Mouse (Mus musculus): ENCODE results near the gene Adarb2. TPM values are rescaled to one million over a fixed set of nuclear protein-coding genes. Genes with fewer than 3 reads are reported as not detected.

The Adarb2 gene
- 23.6 and 25.7 TPM in 2 replicates for polyA plus RNA-seq (2015; fragmentation: Nextera tagmentation; extraction: Ambion mirVana)

- Histone ChIP-seq H3K27ac (replicated peaks) (peak within 1 kb of the TSS; percentile 57), H3K4me1 (replicated peaks) (peaks cover 13% of the 10 kb centered on the region), H3K4me3 (peak within 1 kb of the TSS; percentile 52), H3K36me3 (no peaks in the 10 kb centered on the region), H3K9ac (peak within 1 kb of the TSS; percentile 50), H3K9me3 (no peaks in the 10 kb centered on the region), H3K27me3 (no peaks in the 10 kb centered on the region), H3K4me2 (peak within 1 kb of the TSS; percentile 89)
- WGBS = under 1% methylated on average over 26 of the region's 26 CpGs
- ATAC-seq (ENCODE audit: low FRiP score, low read depth) = peak; percentile 93
These were observed at the start of gene Adarb2 for GRCm38 (mm10) chr13:8202681-8203476. Gene Adarb2, plus strand, starts transcription at chr13:8202866.

GRCm38 (mm10) chr13:8173800-8174199 lies 28.9 kb upstream of the Adarb2 start:
- Histone ChIP-seq H3K36me3 (no peaks in the 10 kb centered on the region), H3K27me3 (no peaks in the 10 kb centered on the region), H3K4me1 (replicated peaks) (no peaks in the 10 kb centered on the region), H3K27ac (replicated peaks) (no peak overlapping the region), H3K9me3 (no peaks in the 10 kb centered on the region), H3K9ac (no peak overlapping the region), H3K4me3 (no peak overlapping the region), H3K4me2 (no peak overlapping the region)
- ATAC-seq (ENCODE audit: low FRiP score, low read depth) = no peak; the same call in 1 of the 2 replicates
- WGBS = 73% methylated on average over 1 of the region's 1 CpGs

- no peaks in the 10 kb centered on the region for H3K36me3 ChIP-seq
- no peaks in the 10 kb centered on the region for H3K9me3 ChIP-seq
- 30% methylated on average over 7 of the region's 7 CpGs for WGBS
- ATAC-seq (ENCODE audit: low FRiP score, low read depth) = no peak
- H3K4me2 ChIP-seq = no peak overlapping the region
- no peak overlapping the region for H3K4me3 ChIP-seq
- H3K9ac ChIP-seq = no peak overlapping the region
- no peak overlapping the region for H3K27ac ChIP-seq (replicated peaks)
- no peaks in the 10 kb centered on the region for H3K27me3 ChIP-seq
- no peaks in the 10 kb centered on the region for H3K4me1 ChIP-seq (replicated peaks)
These were observed 10.7 kb upstream of the Adarb2 start for GRCm38 (mm10) chr13:8191977-8192376.

- Histone ChIP-seq H3K4me3 (no peak overlapping the region), H3K9ac (no peak overlapping the region), H3K27me3 (no peaks in the 10 kb centered on the region), H3K4me1 (replicated peaks) (peaks cover 13% of the 10 kb centered on the region; the same call in 1 of the 2 replicates), H3K4me2 (no peak overlapping the region), H3K36me3 (no peaks in the 10 kb centered on the region), H3K9me3 (no peaks in the 10 kb centered on the region), H3K27ac (replicated peaks) (no peak overlapping the region)
- 65% methylated on average over 3 of the region's 3 CpGs for WGBS
- ATAC-seq (ENCODE audit: low FRiP score, low read depth) = no peak
These were observed 3.3 kb upstream of the Adarb2 start for GRCm38 (mm10) chr13:8199186-8199880.

- ATAC-seq (ENCODE audit: low FRiP score, low read depth) = peak; percentile 61
- H3K4me1 ChIP-seq (replicated peaks) = peaks cover 13% of the 10 kb centered on the region
- peak overlapping the region; percentile 57 for H3K27ac ChIP-seq (replicated peaks)
- H3K36me3 ChIP-seq = no peaks in the 10 kb centered on the region
- peak overlapping the region; percentile 89 for H3K4me2 ChIP-seq
- H3K27me3 ChIP-seq = no peaks in the 10 kb centered on the region
- no peaks in the 10 kb centered on the region for H3K9me3 ChIP-seq
- WGBS = 1% methylated on average over 4 of the region's 4 CpGs
- peak overlapping the region; percentile 52 for H3K4me3 ChIP-seq
- peak overlapping the region; percentile 50 for H3K9ac ChIP-seq
These were observed 779 bp downstream of the Adarb2 start for GRCm38 (mm10) chr13:8203477-8203813.

GRCm38 (mm10) chr13:8207337-8207736 lies 4.7 kb downstream of the Adarb2 start:
- H3K9me3 ChIP-seq = no peaks in the 10 kb centered on the region
- peak overlapping the region; percentile 52 for H3K4me2 ChIP-seq
- WGBS = 41% methylated on average over 16 of the region's 16 CpGs
- peaks cover 16% of the 10 kb centered on the region for H3K4me1 ChIP-seq (replicated peaks)
- H3K4me3 ChIP-seq = peak overlapping the region; percentile 38
- no peaks in the 10 kb centered on the region for H3K36me3 ChIP-seq
- peak overlapping the region; percentile 69 for H3K27ac ChIP-seq (replicated peaks)
- peak; percentile 29; the same call in 1 of the 2 replicates for ATAC-seq (ENCODE audit: low FRiP score, low read depth)
- no peaks in the 10 kb centered on the region for H3K27me3 ChIP-seq
- peak overlapping the region; percentile 37; the same call in 1 of the 2 replicates for H3K9ac ChIP-seq

GRCm38 (mm10) chr13:8210776-8211175 lies 8.1 kb downstream of the Adarb2 start:
- no peak for ATAC-seq (ENCODE audit: low FRiP score, low read depth)
- WGBS = 46% methylated on average over 4 of the region's 4 CpGs

GRCm38 (mm10) chr13:8238871-8239270 lies 36.2 kb downstream of the Adarb2 start:
- Histone ChIP-seq H3K9me3 (no peaks in the 10 kb centered on the region), H3K9ac (no peak overlapping the region), H3K4me3 (no peak overlapping the region), H3K36me3 (no peaks in the 10 kb centered on the region), H3K27ac (replicated peaks) (no peak overlapping the region), H3K4me1 (replicated peaks) (no peaks in the 10 kb centered on the region), H3K27me3 (no peaks in the 10 kb centered on the region), H3K4me2 (no peak overlapping the region)
- WGBS = 57% methylated on average over 1 of the region's 1 CpGs
- ATAC-seq (ENCODE audit: low FRiP score, low read depth) = no peak

More at GRCm38 (mm10) chr13:8210776-8211175, 8.1 kb downstream of the Adarb2 start:
- Histone ChIP-seq H3K27ac (replicated peaks) (no peak overlapping the region), H3K9ac (no peak overlapping the region), H3K4me1 (replicated peaks) (peaks cover 3% of the 10 kb centered on the region; the same call in 1 of the 2 replicates), H3K27me3 (no peaks in the 10 kb centered on the region), H3K4me3 (no peak overlapping the region), H3K9me3 (no peaks in the 10 kb centered on the region), H3K4me2 (no peak overlapping the region; the same call in 1 of the 2 replicates), H3K36me3 (no peaks in the 10 kb centered on the region)

GRCm38 (mm10) chr13:8248016-8248667 lies 45.5 kb downstream of the Adarb2 start:
- Histone ChIP-seq H3K9ac (no peak overlapping the region), H3K36me3 (no peaks in the 10 kb centered on the region), H3K9me3 (no peaks in the 10 kb centered on the region), H3K4me3 (no peak overlapping the region), H3K4me1 (replicated peaks) (no peaks in the 10 kb centered on the region; the same call in 1 of the 2 replicates), H3K27me3 (no peaks in the 10 kb centered on the region), H3K4me2 (no peak overlapping the region), H3K27ac (replicated peaks) (no peak overlapping the region)
- 35% methylated on average over 5 of the region's 5 CpGs for WGBS
- ATAC-seq (ENCODE audit: low FRiP score, low read depth) = no peak

- Histone ChIP-seq H3K4me3 (no peak overlapping the region), H3K9me3 (no peaks in the 10 kb centered on the region), H3K27me3 (no peaks in the 10 kb centered on the region), H3K9ac (no peak overlapping the region), H3K4me1 (replicated peaks) (0 out of 2 replicates have a peak, but pooled peaks cover 5% of the 10 kb centered on the region), H3K27ac (replicated peaks) (no peak overlapping the region), H3K36me3 (no peaks in the 10 kb centered on the region), H3K4me2 (no peak overlapping the region)
- WGBS = 62% methylated on average over 4 of the region's 4 CpGs
- ATAC-seq (ENCODE audit: low FRiP score, low read depth) = peak; percentile 38; the same call in 1 of the 2 replicates
These were observed 69.7 kb downstream of the Adarb2 start for GRCm38 (mm10) chr13:8272158-8272945.

- Histone ChIP-seq H3K36me3 (no peaks in the 10 kb centered on the region), H3K4me2 (no peak overlapping the region), H3K27ac (replicated peaks) (no peak overlapping the region), H3K4me1 (replicated peaks) (no peaks in the 10 kb centered on the region), H3K4me3 (no peak overlapping the region), H3K27me3 (no peaks in the 10 kb centered on the region), H3K9me3 (no peaks in the 10 kb centered on the region), H3K9ac (no peak overlapping the region)
- 74% methylated on average over 2 of the region's 2 CpGs for WGBS
- ATAC-seq (ENCODE audit: low FRiP score, low read depth) = 0 out of 2 replicates have a peak, but pooled peaks have one; percentile 30
These were observed 80.5 kb downstream of the Adarb2 start for GRCm38 (mm10) chr13:8283116-8283515.
